Mouse (Mus musculus) cerebellum, adult 9-11 months (tissue): Measurements from ENCODE around the gene P3h1.

Experiments used
- DNase-seq: peaks from one replicate; pipeline ENCODE4 v3.0.0; 2022

P3h1 gene

DNA sequence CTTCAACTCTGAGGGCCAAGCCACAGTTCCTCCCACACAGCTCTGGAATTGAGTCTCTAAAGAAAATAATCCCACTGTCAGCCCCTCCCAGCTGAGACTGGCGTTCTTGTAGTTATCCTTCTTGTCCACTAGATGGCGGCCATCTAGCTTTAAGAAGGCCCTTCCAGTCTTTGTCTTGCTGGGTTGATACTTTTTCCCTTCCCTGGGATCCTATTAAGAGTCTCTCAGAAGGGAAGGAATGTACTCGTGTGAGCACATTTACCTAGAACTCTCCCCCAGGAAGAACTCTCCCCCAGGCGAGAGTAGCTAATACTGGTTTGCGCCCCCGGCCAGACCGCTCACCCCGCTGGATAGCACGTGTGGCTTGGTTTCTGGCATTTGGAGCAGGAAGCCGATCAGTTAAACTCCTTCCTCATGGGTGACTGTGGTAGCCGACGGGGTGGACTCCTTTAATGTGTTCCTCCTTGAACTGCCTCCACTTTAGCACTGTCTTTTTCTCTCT lies 6.5 kb downstream of the P3h1 start:
- DNase-seq, result peak; percentile 39

DNA sequence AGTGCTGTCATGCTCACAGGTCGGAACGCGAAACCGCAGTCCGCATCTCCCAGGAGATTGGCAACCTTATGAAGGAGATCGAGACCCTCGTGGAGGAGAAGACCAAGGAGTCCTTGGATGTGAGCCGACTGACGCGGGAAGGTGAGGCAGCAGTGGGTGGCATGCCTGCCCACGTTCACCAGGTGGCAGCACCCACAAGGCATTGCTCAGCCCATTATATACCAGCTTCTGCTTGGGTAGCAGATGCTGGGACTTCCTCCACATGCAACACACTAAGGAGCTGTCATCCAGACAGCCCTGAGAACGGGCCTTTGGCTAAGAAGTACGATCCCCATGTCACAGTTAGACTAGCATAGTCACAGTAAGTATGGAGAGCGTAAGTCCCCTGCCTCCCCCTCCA lies 8.9 kb downstream of the P3h1 start:
- DNase-seq, result no peak

DNA sequence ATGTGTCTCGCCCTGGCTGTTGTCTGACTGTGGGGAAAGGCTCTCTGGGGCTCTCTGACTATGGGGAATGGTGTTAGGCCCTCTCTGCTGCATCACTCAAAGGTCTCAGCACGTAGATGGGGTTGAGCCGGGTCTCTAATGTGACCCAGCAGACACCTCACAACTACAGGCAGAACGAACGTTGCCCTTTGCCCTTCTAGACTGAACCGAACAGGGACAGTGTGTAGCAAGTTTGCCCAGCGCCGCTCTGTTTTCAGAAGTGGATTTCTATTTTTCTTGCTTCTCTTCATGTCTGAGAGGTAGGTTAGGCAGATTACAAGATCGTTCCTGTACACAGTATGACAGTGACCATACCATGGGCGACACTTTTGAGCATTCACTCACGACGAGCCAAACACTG lies 9.9 kb downstream of the P3h1 start:
- no peak for DNase-seq

DNA sequence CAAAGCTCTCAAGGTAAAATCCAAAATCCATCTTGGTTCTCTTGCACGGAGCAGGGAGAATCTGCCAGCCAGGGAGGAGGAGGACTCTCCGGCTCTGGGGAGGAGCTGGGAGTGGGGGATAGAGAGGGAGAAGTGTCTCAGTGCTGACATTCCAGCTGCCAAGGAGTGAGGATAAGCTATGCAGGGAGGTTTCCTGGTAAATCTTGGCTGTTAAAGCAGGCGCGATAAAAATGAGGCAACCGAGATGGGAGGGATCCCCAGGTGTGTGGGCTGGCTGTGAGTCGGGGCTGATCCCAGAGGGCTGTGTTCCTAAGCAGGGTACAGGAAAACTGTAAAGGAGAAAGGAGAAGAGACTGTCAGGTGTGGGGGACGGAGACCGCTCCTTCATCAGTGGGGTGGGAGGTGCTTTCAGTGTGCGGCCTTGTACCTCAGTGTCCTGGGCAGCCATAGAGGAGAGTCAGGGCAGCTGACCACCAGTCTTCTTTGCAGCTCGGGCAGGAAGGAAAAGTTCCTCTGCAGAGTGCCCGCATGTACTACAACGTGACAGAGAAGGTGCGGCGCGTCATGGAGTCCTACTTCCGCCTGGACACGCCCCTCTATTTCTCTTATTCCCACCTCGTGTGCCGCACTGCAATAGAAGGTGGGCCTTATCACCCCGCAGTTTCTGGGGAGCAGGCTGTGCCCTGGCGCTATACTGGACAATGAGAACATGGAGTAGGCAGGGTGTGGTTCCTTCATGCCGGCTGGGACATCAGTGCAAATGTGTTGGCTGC lies 11.9 kb downstream of the P3h1 start:
- DNase-seq, result no peak

DNA sequence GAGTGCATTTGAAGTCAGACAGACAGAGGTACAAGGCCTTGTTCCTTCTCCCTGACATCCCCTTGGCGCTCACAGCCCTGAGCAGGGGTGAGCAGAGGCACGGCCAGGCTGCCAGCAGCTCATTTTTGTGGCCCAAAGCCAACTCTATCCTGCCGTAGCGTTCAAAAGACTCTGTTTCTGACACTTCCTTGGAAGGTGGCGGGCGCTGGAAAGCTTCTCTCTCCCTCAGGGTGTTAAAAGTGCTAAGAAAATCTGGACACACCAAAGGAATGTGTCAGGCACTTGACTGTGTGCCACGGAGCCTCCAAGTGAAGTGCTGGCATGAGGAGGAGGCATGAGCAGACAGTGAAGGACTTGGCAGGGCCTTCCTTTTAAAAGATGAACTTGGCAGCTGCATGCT lies 12.8 kb downstream of the P3h1 start:
- DNase-seq, result peak; percentile 49

DNA sequence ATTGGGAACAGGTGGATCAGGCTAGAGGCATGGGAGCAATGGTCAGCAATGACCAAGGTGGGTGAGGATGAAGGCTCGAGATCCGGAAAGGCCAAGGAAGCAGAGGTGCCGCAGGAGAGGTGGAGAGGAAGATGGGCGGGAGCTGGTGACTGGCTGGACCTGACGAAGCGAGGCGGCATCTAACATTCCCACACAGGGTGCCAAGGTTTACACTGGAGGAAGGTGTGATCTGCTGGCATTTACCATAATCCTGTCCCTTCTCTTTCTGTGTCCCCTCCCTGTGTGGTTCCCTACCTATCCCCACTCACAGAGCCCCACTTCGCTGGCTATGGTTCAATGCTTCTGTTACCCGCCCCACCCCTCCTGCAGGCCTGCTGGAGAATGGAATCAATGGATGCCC lies 13.2 kb downstream of the P3h1 start:
- DNase-seq, result no peak

DNA sequence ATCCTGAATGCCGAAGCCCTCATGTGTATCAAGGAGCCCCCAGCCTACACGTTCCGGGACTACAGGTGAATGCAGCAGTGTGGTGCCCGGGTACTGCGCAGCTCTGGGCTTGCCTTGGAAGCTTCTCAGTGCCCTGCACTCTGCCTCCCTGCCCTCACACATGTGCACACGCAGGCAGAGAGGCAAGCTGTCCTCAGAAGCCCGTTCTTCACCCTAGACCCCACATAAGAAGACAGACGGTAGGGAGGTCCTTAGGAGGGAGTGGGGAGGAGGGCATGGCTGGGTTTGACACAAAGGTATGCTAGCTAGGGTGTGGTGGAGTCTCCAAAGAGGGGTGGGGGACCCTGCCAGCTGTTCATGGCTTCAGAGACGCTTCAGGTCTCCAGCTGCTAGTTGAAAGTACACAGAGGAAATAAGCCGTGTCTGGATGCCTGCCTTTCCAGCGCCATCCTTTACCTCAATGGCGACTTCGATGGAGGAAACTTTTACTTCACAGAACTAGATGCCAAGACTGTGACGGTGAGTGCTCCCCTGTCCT lies 14.0 kb downstream of the P3h1 start:
- DNase-seq, result no peak

DNA sequence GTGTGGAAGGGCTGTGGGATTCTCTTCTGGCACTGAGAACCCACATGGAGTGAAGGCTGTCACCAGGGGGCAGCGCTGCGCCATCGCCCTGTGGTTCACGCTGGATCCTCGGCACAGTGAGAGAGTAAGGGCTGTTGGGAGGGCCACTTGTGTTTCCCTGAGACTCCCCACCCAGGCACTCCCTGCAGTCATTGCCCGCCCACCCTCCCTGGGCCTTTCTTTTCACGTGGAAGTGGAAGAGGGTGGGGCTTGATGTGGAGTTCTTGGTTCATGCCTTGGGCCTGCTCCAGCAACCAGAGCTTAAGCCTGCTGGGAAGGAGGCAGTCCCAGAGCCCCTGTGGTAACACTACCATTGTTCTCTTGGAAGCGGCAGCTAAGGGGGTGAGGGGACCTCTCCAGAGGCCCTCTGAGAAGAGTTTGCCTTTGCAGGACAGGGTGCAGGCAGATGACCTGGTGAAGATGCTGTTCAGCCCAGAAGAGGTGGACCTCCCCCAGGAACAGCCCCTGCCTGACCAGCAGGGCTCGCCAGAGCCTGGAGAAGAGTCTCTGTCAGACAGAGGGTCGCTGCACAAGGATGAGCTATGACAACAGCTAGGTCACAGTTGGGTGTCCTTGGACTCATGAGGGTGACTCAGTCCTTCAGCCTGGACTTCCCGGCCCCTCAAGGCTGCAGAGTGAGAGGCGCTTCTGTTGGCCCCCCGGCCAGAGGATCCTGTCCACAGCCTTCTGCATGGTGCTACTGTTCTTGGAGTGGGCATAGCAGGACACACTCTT lies 14.9 kb downstream of the P3h1 start:
- DNase-seq, result no peak

DNA sequence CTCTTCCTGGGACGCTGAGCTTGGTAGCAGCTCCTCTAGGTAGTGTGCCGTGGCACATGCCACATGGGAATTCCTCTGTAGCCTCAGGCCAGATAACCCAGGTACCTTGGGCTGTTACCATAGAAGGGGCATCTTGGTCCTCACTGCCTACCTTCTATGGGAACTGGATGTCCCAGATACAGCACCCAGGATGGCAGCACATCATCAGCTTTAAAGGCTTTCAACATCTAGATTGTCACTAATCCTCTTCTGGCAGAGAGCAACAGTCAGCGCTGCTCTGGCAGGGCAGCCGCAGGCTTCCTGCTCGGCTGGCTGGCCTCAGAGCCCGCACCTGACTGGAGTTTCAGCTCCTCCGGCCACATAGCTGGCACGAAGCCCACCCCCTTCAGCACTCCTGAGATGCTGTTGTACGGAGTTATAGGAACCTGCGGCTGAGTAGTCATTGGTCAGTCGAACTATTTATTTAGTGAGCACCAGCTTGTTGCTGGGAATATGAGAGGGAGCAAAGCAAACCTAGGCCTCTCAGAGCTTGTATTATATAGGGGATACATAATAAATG lies 15.8 kb downstream of the P3h1 start:
- no peak for DNase-seq

DNA sequence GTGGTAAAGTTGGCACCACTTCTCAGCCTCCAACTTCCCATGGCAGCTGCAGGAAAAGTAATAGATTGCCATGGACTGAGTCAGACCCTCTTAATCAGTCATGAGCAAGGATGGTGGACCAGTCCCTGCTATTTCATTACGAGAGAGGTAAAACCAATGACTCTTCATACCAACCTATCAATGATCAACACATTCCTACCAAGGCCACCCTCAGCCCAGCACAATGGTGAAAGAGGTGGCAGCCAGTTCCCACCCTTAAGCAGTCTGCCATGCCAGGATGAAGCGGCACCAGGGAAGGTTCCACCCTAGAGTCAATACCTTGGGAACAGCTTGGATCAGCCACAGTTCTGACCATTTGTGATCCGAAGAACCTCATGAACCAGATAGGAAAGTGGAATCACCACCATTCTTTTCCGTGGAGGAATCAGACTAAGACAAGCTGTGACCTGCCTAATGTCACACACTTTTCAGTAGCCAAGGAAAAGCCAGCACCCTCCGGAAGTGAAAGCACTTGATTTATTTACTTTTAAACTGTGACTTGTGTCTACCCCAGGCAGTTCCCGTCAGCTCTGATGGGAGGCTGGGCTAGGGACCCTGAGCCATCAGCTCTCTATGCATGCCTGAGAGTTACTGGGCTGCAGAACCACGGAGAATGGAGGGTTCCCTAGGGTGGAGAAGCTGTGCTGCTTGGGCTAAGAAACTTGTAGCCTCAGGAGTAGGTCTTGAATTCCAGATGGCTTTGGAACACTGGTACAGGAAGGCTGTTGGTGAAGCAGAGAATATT lies 19.5 kb downstream of the P3h1 start:
- no peak for DNase-seq

DNA sequence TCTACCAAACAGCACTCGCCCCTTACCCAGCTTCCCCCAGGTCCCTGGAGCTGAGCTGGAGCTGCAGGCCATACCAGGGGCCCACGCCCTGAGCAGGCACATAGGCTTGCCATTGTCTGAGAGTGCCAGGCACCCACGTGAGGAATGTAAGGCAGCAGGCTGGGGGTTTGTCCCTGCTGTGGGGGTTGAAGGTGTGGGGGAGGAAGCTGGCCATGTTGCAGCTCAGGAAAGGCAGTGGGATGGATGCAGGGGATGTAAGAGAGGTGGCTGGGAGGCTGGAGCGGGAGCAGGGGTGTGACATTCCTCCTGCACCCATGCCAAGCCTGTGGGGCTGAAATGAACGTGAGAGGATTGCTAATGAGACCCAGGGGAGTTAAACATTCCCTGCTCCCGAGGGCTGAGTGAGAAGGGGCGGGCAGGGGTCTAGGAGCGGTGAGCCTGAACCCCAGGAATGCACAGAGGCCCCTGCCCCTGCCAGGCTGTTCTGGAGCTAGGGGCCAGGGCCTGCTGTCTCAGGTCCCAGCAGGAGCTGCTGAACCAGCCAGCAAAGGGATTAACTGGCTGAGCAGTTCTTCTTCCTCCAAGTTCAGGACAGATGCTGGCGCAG lies 21.4 kb downstream of the P3h1 start:
- DNase-seq, result no peak

DNA sequence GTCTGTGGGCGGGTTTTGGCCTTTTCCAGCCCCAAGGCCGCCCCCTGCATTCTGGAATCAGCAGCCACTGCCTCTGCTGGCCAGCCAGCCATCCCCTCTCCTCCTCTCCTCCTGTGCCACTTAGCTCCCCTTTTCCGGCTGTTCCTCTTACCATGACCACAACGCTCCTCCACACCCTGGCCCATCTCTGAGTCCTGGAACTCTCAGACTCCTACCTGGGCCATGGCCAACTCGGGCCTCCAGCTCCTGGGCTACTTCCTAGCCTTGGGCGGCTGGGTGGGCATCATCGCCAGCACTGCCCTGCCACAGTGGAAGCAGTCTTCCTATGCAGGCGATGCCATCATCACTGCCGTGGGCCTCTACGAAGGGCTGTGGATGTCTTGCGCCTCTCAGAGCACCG lies 22.6 kb downstream of the P3h1 start, which contains the start of gene Cldn19:
Gene Cldn19, plus strand, starts transcription at position 64 of the 400 bp plus-strand sequence.
- no peak for DNase-seq

DNA sequence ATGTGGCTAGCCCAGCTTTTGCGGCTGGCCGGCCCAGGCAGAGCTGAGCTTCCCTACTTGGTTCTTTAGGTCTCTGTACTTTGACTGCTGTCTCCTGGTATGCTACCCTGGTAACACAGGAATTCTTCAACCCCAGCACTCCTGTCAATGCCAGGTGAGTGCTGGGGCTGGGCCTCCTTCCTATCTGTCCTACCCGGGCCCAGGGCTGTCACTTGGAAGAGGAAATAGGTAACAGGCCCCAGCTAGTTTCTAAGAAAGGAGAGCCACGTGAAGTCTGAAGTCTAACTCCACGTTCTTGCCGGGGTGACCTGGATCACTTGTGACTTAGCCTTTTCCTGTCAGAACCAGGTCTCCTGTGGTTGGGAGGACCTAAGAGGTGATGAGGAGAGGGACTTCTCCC lies 24.4 kb downstream of the P3h1 start:
- DNase-seq, result no peak

DNA sequence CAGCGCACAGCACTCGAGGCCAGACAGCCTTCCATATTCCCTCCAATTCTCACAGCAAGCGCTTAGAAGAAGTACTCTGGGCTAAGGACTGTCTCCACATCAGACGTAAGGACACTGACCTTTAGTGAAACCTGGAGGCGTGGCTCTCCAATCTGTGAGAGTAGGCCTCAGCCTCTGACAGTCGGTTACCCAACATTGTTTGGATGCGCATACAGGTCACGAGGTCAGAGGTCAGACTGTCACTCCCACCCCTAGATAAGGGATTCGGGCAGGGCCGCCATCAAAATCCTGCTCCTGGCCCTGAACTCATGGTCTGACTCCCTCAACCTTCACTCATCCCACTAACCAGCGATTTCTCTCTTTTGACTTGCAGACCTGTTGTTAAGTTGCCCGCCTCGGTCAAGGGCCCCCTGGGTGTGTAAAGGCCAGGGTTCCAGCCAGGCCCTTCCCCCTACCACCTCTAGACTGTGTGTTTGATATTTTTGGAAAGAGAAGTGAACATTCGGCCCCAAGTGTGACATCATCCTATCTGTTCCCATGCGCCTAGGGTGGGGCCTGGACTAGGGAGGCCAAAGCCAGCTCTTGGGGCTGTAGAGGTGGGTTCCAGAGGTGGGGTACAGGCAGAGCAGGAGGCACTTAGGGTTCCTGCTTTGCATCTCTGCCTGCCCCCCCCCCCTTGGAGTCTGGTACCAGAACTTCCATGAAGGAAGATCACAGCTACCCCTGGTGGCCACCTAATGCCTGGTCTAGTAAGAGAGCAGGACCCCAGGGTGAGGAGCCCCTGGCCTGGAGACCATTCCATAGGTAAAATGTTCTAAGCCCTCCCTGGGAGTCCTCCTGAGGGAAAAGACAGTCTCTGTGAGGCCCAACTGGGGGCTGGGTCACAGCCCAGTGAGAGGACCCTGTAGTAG lies 26.9 kb downstream of the P3h1 start:
- no peak for DNase-seq

DNA sequence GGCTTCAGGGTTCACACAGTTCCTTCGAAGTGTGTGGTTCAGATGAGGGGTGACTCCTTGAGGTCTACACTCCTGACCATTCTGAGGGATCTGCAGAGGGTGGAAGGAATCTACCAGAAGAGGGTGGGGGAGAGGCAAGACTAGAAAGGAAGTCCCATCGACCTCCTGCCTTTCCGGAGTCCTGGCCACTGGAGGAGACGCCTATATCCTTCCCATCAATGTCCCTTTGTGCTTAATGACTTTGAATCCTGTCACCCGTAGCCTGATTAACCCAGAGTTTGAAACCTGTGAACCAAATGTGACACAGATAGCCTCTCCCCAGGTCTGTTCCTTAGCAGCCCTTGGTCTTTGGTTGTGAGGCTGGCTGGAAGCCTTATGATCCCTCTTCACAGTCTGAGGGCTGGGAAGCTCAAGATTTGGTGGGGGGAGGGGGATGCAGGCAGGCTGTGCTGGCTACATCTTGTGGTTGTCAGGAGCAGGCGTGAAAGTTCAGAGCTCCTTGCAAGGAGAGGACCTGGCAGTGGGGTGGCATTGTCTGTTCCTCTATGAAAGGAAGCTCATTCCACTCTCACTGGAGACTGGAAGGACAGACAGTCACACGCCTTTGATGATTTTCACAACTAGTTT lies 28.5 kb downstream of the P3h1 start:
- no peak for DNase-seq

DNA sequence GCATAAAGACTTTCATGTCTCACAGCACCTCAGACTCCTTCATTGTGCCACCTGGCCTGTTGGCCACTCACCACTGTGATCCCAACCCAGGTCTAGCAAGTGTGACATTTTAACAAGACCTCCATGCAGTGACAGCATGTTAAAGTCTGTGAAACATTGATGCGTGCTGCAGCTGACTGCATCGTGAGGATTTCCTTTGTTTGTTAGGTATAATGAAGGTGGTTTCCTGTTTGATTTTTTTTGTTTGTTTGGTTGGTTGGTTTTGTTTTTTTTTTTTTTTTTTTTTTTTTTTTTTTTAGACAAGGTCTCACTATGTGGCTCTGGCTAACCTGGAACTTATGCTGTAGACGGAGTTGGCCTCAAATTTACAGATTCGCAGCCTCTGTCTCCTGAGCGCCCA lies 29.8 kb downstream of the P3h1 start:
- no peak for DNase-seq

DNA sequence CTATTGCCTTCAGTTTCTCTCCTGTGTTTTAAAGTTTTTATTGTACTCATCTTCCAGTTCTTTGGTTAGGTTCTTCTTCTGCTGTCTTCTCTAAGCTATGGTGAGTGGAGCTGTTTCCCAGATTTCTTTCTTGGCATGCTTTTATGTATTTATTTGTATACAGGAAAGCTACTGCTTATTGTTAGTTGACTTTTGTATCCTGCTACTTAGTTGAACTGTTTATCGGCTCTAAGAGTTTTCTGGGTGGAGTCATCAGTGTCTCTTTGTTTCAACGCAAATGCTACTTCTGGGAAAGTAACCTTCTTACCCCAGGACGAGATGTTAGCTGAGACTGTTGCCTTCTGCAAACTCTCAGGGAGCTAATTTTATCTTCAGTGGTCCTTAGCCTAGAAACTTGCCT lies 30.7 kb downstream of the P3h1 start:
- DNase-seq, result no peak

DNA sequence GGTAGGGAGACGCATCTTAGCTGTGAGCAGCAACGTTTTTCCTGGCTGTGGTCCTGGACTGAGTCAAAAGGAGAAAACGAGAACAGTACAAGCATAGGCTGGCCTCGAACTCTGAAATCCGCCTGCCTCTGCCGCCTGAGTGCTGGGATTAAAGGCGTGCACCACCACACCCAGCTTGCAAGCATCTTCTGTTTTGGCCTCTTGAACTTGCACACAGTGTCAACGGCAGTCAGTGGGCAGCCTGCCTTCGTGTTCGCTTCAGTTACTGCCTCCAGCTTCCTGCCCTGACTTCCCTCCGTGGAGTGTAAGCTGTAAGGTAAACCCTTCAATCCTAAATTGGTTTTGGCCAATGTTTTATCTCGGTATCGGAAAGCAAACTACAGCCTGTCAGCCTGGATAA lies 33.9 kb downstream of the P3h1 start:
- no peak for DNase-seq

DNA sequence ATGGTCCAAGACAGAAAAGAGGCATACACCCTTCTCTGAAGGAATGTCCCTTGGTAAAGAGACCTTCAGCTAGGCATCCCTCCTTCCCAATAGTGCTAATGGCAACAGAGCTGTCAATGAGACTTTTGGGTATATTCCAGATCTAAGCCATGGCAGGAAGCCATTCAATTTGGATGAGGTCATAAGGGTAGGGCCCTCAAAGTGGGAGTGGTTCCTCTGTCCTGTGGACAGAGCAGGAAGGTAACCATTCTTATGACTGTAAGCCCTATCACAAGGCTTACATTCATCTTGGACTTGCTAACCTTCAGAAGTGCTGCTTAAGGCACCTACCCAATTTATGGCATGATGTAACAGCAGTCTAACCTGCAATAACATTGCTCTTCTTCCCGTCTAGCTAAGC lies 41.9 kb downstream of the P3h1 start:
- no peak for DNase-seq

DNA sequence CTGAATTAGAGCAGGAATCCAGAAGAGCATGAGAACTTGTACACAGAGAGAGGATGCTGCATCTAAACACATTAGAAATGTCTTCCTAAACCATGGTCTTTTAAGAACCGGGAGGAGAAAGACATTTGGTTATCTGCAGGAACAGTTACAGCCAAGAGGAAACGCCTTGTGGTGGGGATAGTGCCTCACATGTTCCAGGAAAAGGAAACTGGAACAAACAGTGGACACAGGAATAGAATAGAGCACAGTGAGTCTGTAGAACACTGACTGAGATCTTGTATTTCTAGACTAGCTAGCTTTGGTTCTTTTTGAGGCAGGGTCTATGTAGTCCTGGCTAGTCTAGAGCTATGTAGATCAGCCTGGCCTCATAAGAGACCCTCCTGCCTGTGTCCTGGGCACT lies 42.5 kb downstream of the P3h1 start:
- no peak for DNase-seq

DNA sequence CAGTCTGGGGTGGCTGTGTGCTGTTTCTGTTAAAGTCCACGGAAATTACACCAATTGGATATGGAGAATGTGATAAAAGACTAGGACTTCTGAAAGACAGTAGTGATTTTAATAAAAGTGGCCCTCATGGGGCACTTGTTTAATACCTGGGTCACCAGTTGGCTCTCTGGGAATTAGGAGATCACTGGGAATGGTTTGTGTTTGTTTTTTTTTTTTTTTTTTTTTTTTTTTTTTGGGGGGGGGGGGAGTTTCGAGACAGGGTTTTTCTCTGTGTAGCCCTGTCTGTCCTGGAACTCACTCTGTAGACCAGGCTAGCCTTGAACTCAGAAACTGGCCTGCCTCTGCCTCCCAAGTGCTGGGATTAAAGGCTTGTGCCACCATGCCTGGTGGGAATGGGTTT lies 43.0 kb downstream of the P3h1 start:
- DNase-seq, result no peak
